Mouse (Mus musculus): ENCODE data around the gene Igf2bp3. TPM values are rescaled to one million over a fixed set of nuclear protein-coding genes. Genes with fewer than 3 reads are reported as not detected.

Igf2bp3 gene
- polyA plus RNA-seq, 1 experiment from 2014 or later: 107 TPM

- no peak overlapping the region for H3K9ac ChIP-seq
- no peak overlapping the region for H3K4me2 ChIP-seq
- peaks cover 38% of the 10 kb centered on the region for H3K4me1 ChIP-seq
- no peaks in the 10 kb centered on the region for H3K9me3 ChIP-seq
- no peak overlapping the region for H3K4me3 ChIP-seq (replicated peaks)
- H3K27ac ChIP-seq: no peak overlapping the region
- whole genome bisulfite sequencing: 92% methylated on average over 1 of the region's 1 CpGs
- no peaks in the 10 kb centered on the region for H3K27me3 ChIP-seq
- no peak for ATAC-seq (ENCODE audit: low FRiP score)
- peaks cover 50% of the 10 kb centered on the region for H3K36me3 ChIP-seq (replicated peaks)
These were observed 8.3 kb downstream of the Igf2bp3 start for GRCm38 (mm10) chr6:49206416-49206815.

- 89% methylated on average over 10 of the region's 10 CpGs for WGBS
- no peak overlapping the region for H3K4me3 ChIP-seq (replicated peaks)
- no peak overlapping the region for H3K9ac ChIP-seq
- no peak for ATAC-seq (ENCODE audit: low FRiP score)
- 0 out of 2 replicates have a peak, but pooled peaks cover 6% of the 10 kb centered on the region for H3K9me3 ChIP-seq
- no peak overlapping the region for H3K4me2 ChIP-seq
- peaks cover 33% of the 10 kb centered on the region for H3K36me3 ChIP-seq (replicated peaks)
- H3K27me3 ChIP-seq: no peaks in the 10 kb centered on the region
- peaks cover 3% of the 10 kb centered on the region; the same call in 1 of the 2 replicates for H3K4me1 ChIP-seq
- no peak overlapping the region for H3K27ac ChIP-seq
These were observed 19.6 kb downstream of the Igf2bp3 start for GRCm38 (mm10) chr6:49195188-49195587.

- 91% methylated on average over 4 of the region's 4 CpGs for WGBS
These were observed 20.2 kb downstream of the Igf2bp3 start for GRCm38 (mm10) chr6:49194536-49194935.

GRCm38 (mm10) chr6:49189363-49189762 lies 25.4 kb downstream of the Igf2bp3 start:
- no peak for ATAC-seq (ENCODE audit: low FRiP score)
- no peaks in the 10 kb centered on the region for H3K27me3 ChIP-seq
- H3K4me2 ChIP-seq: no peak overlapping the region
- H3K27ac ChIP-seq: no peak overlapping the region
- no peaks in the 10 kb centered on the region for H3K9me3 ChIP-seq
- peaks cover 18% of the 10 kb centered on the region for H3K36me3 ChIP-seq (replicated peaks)
- H3K4me3 ChIP-seq (replicated peaks): no peak overlapping the region
- H3K4me1 ChIP-seq: peaks cover 3% of the 10 kb centered on the region; the same call in 1 of the 2 replicates
- H3K9ac ChIP-seq: no peak overlapping the region

More at GRCm38 (mm10) chr6:49194536-49194935, 20.2 kb downstream of the Igf2bp3 start:
- no peak overlapping the region for H3K9ac ChIP-seq
- H3K4me3 ChIP-seq (replicated peaks): no peak overlapping the region
- H3K27ac ChIP-seq: no peak overlapping the region
- peaks cover 33% of the 10 kb centered on the region for H3K36me3 ChIP-seq (replicated peaks)
- H3K9me3 ChIP-seq: 0 out of 2 replicates have a peak, but pooled peaks cover 6% of the 10 kb centered on the region
- H3K27me3 ChIP-seq: no peaks in the 10 kb centered on the region
- no peak for ATAC-seq (ENCODE audit: low FRiP score)
- H3K4me2 ChIP-seq: no peak overlapping the region
- H3K4me1 ChIP-seq: peaks cover 3% of the 10 kb centered on the region; the same call in 1 of the 2 replicates

- Histone ChIP-seq H3K4me2 (no peak overlapping the region), H3K4me3 (replicated peaks) (no peak overlapping the region), H3K9me3 (no peaks in the 10 kb centered on the region), H3K9ac (no peak overlapping the region), H3K27me3 (no peaks in the 10 kb centered on the region), H3K27ac (no peak overlapping the region), H3K4me1 (no peaks in the 10 kb centered on the region), H3K36me3 (replicated peaks) (peaks cover 18% of the 10 kb centered on the region)
- ATAC-seq (ENCODE audit: low FRiP score): no peak
- WGBS: 84% methylated on average over 7 of the region's 7 CpGs
These were observed 27.5 kb downstream of the Igf2bp3 start for GRCm38 (mm10) chr6:49187299-49187698.

GRCm38 (mm10) chr6:49176018-49176417 lies 38.7 kb downstream of the Igf2bp3 start:
- H3K36me3 ChIP-seq (replicated peaks): no peaks in the 10 kb centered on the region
- no peak overlapping the region for H3K9ac ChIP-seq
- no peaks in the 10 kb centered on the region for H3K9me3 ChIP-seq
- no peak overlapping the region for H3K4me3 ChIP-seq (replicated peaks)
- no peak for ATAC-seq (ENCODE audit: low FRiP score)
- H3K4me2 ChIP-seq: no peak overlapping the region
- H3K27ac ChIP-seq: no peak overlapping the region
- H3K27me3 ChIP-seq: no peaks in the 10 kb centered on the region
- H3K4me1 ChIP-seq: peaks cover 19% of the 10 kb centered on the region
- 84% methylated on average over 5 of the region's 5 CpGs for WGBS

GRCm38 (mm10) chr6:49174616-49175015 lies 40.1 kb downstream of the Igf2bp3 start:
- no peaks in the 10 kb centered on the region for H3K36me3 ChIP-seq (replicated peaks)
- H3K4me3 ChIP-seq (replicated peaks): no peak overlapping the region
- H3K4me2 ChIP-seq: no peak overlapping the region
- H3K4me1 ChIP-seq: peaks cover 19% of the 10 kb centered on the region
- H3K9ac ChIP-seq: no peak overlapping the region
- ATAC-seq (ENCODE audit: low FRiP score): no peak
- no peak overlapping the region for H3K27ac ChIP-seq
- H3K27me3 ChIP-seq: no peaks in the 10 kb centered on the region
- H3K9me3 ChIP-seq: no peaks in the 10 kb centered on the region

- no peak overlapping the region for H3K4me2 ChIP-seq
- no peaks in the 10 kb centered on the region for H3K9me3 ChIP-seq
- no peak overlapping the region for H3K27ac ChIP-seq
- H3K36me3 ChIP-seq (replicated peaks): no peaks in the 10 kb centered on the region
- H3K4me3 ChIP-seq (replicated peaks): no peak overlapping the region
- peaks cover 26% of the 10 kb centered on the region for H3K4me1 ChIP-seq
- H3K27me3 ChIP-seq: no peaks in the 10 kb centered on the region
- 87% methylated on average over 4 of the region's 4 CpGs for WGBS
- no peak overlapping the region for H3K9ac ChIP-seq
- no peak for ATAC-seq (ENCODE audit: low FRiP score)
These were observed 41.1 kb downstream of the Igf2bp3 start for GRCm38 (mm10) chr6:49173674-49174073.

- Histone ChIP-seq H3K4me3 (replicated peaks) (no peak overlapping the region), H3K27me3 (no peaks in the 10 kb centered on the region), H3K9ac (no peak overlapping the region), H3K9me3 (no peaks in the 10 kb centered on the region), H3K27ac (no peak overlapping the region), H3K4me1 (peaks cover 28% of the 10 kb centered on the region), H3K36me3 (replicated peaks) (no peaks in the 10 kb centered on the region), H3K4me2 (no peak overlapping the region)
- no peak for ATAC-seq (ENCODE audit: low FRiP score)
- WGBS: 82% methylated on average over 4 of the region's 7 CpGs
These were observed 41.5 kb downstream of the Igf2bp3 start for GRCm38 (mm10) chr6:49173265-49173664.

GRCm38 (mm10) chr6:49171216-49171615 lies 43.5 kb downstream of the Igf2bp3 start:
- WGBS: 93% methylated on average over 5 of the region's 5 CpGs
- H3K4me2 ChIP-seq: no peak overlapping the region
- no peak for ATAC-seq (ENCODE audit: low FRiP score)
- H3K9ac ChIP-seq: no peak overlapping the region
- H3K9me3 ChIP-seq: no peaks in the 10 kb centered on the region
- no peaks in the 10 kb centered on the region for H3K36me3 ChIP-seq (replicated peaks)
- no peak overlapping the region for H3K4me3 ChIP-seq (replicated peaks)
- H3K27me3 ChIP-seq: no peaks in the 10 kb centered on the region
- H3K4me1 ChIP-seq: peaks cover 29% of the 10 kb centered on the region
- H3K27ac ChIP-seq: no peak overlapping the region

- Histone ChIP-seq H3K27me3 (no peaks in the 10 kb centered on the region), H3K4me2 (no peak overlapping the region), H3K9me3 (no peaks in the 10 kb centered on the region), H3K36me3 (replicated peaks) (no peaks in the 10 kb centered on the region), H3K4me1 (peaks cover 41% of the 10 kb centered on the region), H3K27ac (no peak overlapping the region), H3K4me3 (replicated peaks) (no peak overlapping the region), H3K9ac (no peak overlapping the region)
- ATAC-seq (ENCODE audit: low FRiP score): no peak
- 47% methylated on average over 3 of the region's 3 CpGs for WGBS
These were observed 46.1 kb downstream of the Igf2bp3 start for GRCm38 (mm10) chr6:49168648-49169047.

- H3K4me1 ChIP-seq: peaks cover 30% of the 10 kb centered on the region
- WGBS: 44% methylated on average over 4 of the region's 4 CpGs
- ATAC-seq (ENCODE audit: low FRiP score): no peak
These were observed 47.4 kb downstream of the Igf2bp3 start for GRCm38 (mm10) chr6:49167406-49167805.

GRCm38 (mm10) chr6:49166318-49166717 lies 48.4 kb downstream of the Igf2bp3 start:
- Histone ChIP-seq H3K4me3 (replicated peaks) (no peak overlapping the region), H3K4me1 (peaks cover 30% of the 10 kb centered on the region), H3K36me3 (replicated peaks) (no peaks in the 10 kb centered on the region), H3K9me3 (no peaks in the 10 kb centered on the region), H3K27me3 (no peaks in the 10 kb centered on the region), H3K27ac (no peak overlapping the region), H3K9ac (no peak overlapping the region), H3K4me2 (no peak overlapping the region)
- ATAC-seq (ENCODE audit: low FRiP score): no peak
- 89% methylated on average over 8 of the region's 8 CpGs for WGBS

More at GRCm38 (mm10) chr6:49167406-49167805, 47.4 kb downstream of the Igf2bp3 start:
- H3K27me3 ChIP-seq: no peaks in the 10 kb centered on the region
- no peak overlapping the region for H3K27ac ChIP-seq
- no peak overlapping the region for H3K4me2 ChIP-seq
- H3K9me3 ChIP-seq: no peaks in the 10 kb centered on the region
- H3K4me3 ChIP-seq (replicated peaks): no peak overlapping the region
- no peaks in the 10 kb centered on the region for H3K36me3 ChIP-seq (replicated peaks)
- no peak overlapping the region for H3K9ac ChIP-seq

Measured in forebrain, embryonic 12.5 days (tissue).